Mouse (Mus musculus) embryonic facial prominence, embryonic 14.5 days (tissue): Measurements from ENCODE around the gene Pou1f1. TPM values are rescaled to one million over a fixed set of nuclear protein-coding genes. Genes with fewer than 3 reads are reported as not detected.

Experiments used
- ATAC-seq: fragments of 200-750 bp; cut with Nextera tagmentation; 2 replicates; pipeline ENCODE4 v1.8.0; 2017; ENCODE audit warnings: low read depth, moderate number of reproducible peaks, moderate TSS enrichment
- DNase-seq: peaks from one replicate; pipeline ENCODE4 v3.0.0-alpha.2; 2015; ENCODE audit warnings: low spot score
- H3K27ac ChIP-seq: fragments of 300-500 bp; sonication (generic); replicated peaks from 2 replicates; pipeline ENCODE4 v1.5.1; 2014; ENCODE audit warnings: low read depth, mild to moderate bottlenecking, low read length, moderate library complexity
- H3K27me3 ChIP-seq: fragments of 300-500 bp; sonication (generic); replicated peaks from 2 replicates; pipeline ENCODE4 v1.6.1; 2014; ENCODE audit warnings: low read length; ENCODE audit not compliant: control insufficient read depth, insufficient read depth
- H3K36me3 ChIP-seq: fragments of 300-500 bp; sonication (generic); 2 replicates; pipeline ENCODE4 v1.6.1; 2014; ENCODE audit warnings: low read length, mixed read lengths; ENCODE audit not compliant: control insufficient read depth, insufficient read depth
- H3K4me1 ChIP-seq: fragments of 300-500 bp; sonication (generic); 2 replicates; pipeline ENCODE4 v1.6.1; 2014; ENCODE audit warnings: antibody characterized with exemption, low read length; ENCODE audit not compliant: control insufficient read depth, insufficient read depth
- H3K4me2 ChIP-seq: fragments of 300-500 bp; sonication (generic); 2 replicates; pipeline ENCODE4 v1.6.1; 2014; ENCODE audit warnings: low read depth, mild to moderate bottlenecking, low read length, moderate library complexity, mixed read lengths
- H3K4me3 ChIP-seq: fragments of 300-500 bp; sonication (generic); 2 replicates; pipeline ENCODE4 v1.5.1; 2014; ENCODE audit warnings: low read depth, mild to moderate bottlenecking, low read length
- H3K9ac ChIP-seq: fragments of 300-500 bp; sonication (generic); 2 replicates; pipeline ENCODE4 v1.6.1; 2014; ENCODE audit warnings: low read depth, mild to moderate bottlenecking, low read length, moderate library complexity, mixed read lengths
- H3K9me3 ChIP-seq: fragments of 300-500 bp; sonication (generic); 2 replicates; pipeline ENCODE4 v1.6.1; 2016; ENCODE audit warnings: low read length; ENCODE audit not compliant: control insufficient read depth
- WGBS: fragments of 180-500 bp; shearing (Covaris S2); extraction: QIAGEN DNeasy Blood & Tissue Kit; methylation state at CpG from one replicate; pipeline ENCODE4 v1.1.7; 2014; 5-methylcytosine and 5-hydroxymethylcytosine counted together
- polyA plus RNA-seq: library from polyadenylated mRNA; unstranded; fragments of >200 nt; fragmentation: Nextera tagmentation; extraction: Ambion mirVana; gene quantifications from 2 replicates; pipeline ENCODE4 v1.2.1, GENCODE M21; 2014

The Pou1f1 gene
- 0.92 and 1.3 TPM in 2 replicates for polyA plus RNA-seq

GRCm38 (mm10) chr16:65520211-65520610, at the start of gene Pou1f1:
Gene Pou1f1, plus strand, starts transcription at chr16:65520511.
- Histone ChIP-seq H3K4me3 (no peak within 1 kb of the TSS), H3K4me1 (no peaks in the 10 kb centered on the region), H3K36me3 (no peaks in the 10 kb centered on the region), H3K9ac (no peak within 1 kb of the TSS), H3K4me2 (no peak within 1 kb of the TSS), H3K27me3 (no peaks in the 10 kb centered on the region), H3K27ac (no peak within 1 kb of the TSS), H3K9me3 (no peaks in the 10 kb centered on the region)
- DNase-seq (no peak), ATAC-seq (no peak)
- WGBS, result 80% methylated on average over 6 of the region's 6 CpGs

GRCm38 (mm10) chr16:65470650-65471049, 49.7 kb upstream of the Pou1f1 start:
- peaks cover 4% of the 10 kb centered on the region; the same call in 1 of the 2 replicates for H3K4me1 ChIP-seq
- no peak overlapping the region for H3K9ac ChIP-seq
- WGBS, result 28% methylated on average over 4 of the region's 4 CpGs
- H3K9me3 ChIP-seq, result no peaks in the 10 kb centered on the region
- ATAC-seq (no peak), DNase-seq (peak; percentile 31)
- H3K4me3 ChIP-seq, result no peak overlapping the region
- no peak overlapping the region for H3K27ac ChIP-seq
- no peak overlapping the region for H3K4me2 ChIP-seq
- H3K27me3 ChIP-seq, result no peaks in the 10 kb centered on the region
- no peaks in the 10 kb centered on the region for H3K36me3 ChIP-seq

GRCm38 (mm10) chr16:65472472-65473001, 47.8 kb upstream of the Pou1f1 start:
- peaks cover 4% of the 10 kb centered on the region; the same call in 1 of the 2 replicates for H3K4me1 ChIP-seq
- no peaks in the 10 kb centered on the region for H3K36me3 ChIP-seq
- DNase-seq (peak; percentile 47), ATAC-seq (no peak)
- H3K9me3 ChIP-seq, result no peaks in the 10 kb centered on the region
- H3K4me2 ChIP-seq, result no peak overlapping the region
- H3K27me3 ChIP-seq, result no peaks in the 10 kb centered on the region
- H3K4me3 ChIP-seq, result no peak overlapping the region
- H3K27ac ChIP-seq, result no peak overlapping the region
- H3K9ac ChIP-seq, result no peak overlapping the region
- 19% methylated on average over 5 of the region's 5 CpGs for WGBS

GRCm38 (mm10) chr16:65485726-65486125, 34.6 kb upstream of the Pou1f1 start:
- no peak for ATAC-seq

GRCm38 (mm10) chr16:65496030-65496429, 24.3 kb upstream of the Pou1f1 start:
- Histone ChIP-seq H3K9ac (no peak overlapping the region), H3K27me3 (no peaks in the 10 kb centered on the region), H3K4me3 (no peak overlapping the region), H3K36me3 (no peaks in the 10 kb centered on the region), H3K9me3 (no peaks in the 10 kb centered on the region), H3K4me2 (no peak overlapping the region), H3K27ac (no peak overlapping the region), H3K4me1 (no peaks in the 10 kb centered on the region)
- ATAC-seq (no peak), DNase-seq (no peak)
- WGBS, result 73% methylated on average over 5 of the region's 5 CpGs

More at GRCm38 (mm10) chr16:65485726-65486125, 34.6 kb upstream of the Pou1f1 start:
- H3K4me2 ChIP-seq, result no peak overlapping the region
- H3K4me3 ChIP-seq, result no peak overlapping the region
- no peak for DNase-seq
- H3K9ac ChIP-seq, result no peak overlapping the region
- no peaks in the 10 kb centered on the region for H3K27me3 ChIP-seq
- H3K36me3 ChIP-seq, result no peaks in the 10 kb centered on the region
- H3K9me3 ChIP-seq, result no peaks in the 10 kb centered on the region
- H3K27ac ChIP-seq, result no peak overlapping the region
- no peaks in the 10 kb centered on the region for H3K4me1 ChIP-seq
- WGBS, result 80% methylated on average over 6 of the region's 6 CpGs

GRCm38 (mm10) chr16:65497049-65497448, 23.3 kb upstream of the Pou1f1 start:
- Histone ChIP-seq H3K36me3 (no peaks in the 10 kb centered on the region), H3K9ac (no peak overlapping the region), H3K9me3 (no peaks in the 10 kb centered on the region), H3K27me3 (no peaks in the 10 kb centered on the region), H3K4me3 (no peak overlapping the region), H3K27ac (no peak overlapping the region), H3K4me2 (no peak overlapping the region), H3K4me1 (no peaks in the 10 kb centered on the region)
- WGBS, result 27% methylated on average over 2 of the region's 2 CpGs
- DNase-seq (peak; percentile 62), ATAC-seq (no peak)

- H3K27ac ChIP-seq, result no peak overlapping the region
- H3K4me1 ChIP-seq, result no peaks in the 10 kb centered on the region
- no peak overlapping the region for H3K4me3 ChIP-seq
- no peaks in the 10 kb centered on the region for H3K9me3 ChIP-seq
- 29% methylated on average over 7 of the region's 7 CpGs for WGBS
- H3K36me3 ChIP-seq, result no peaks in the 10 kb centered on the region
- no peak overlapping the region for H3K9ac ChIP-seq
- no peak overlapping the region for H3K4me2 ChIP-seq
- ATAC-seq, result no peak
- H3K27me3 ChIP-seq, result no peaks in the 10 kb centered on the region
- DNase-seq, result no peak
Observed at GRCm38 (mm10) chr16:65514223-65514622, 6.1 kb upstream of the Pou1f1 start.

- Histone ChIP-seq H3K4me2 (no peak overlapping the region), H3K36me3 (no peaks in the 10 kb centered on the region), H3K27ac (no peak overlapping the region), H3K27me3 (no peaks in the 10 kb centered on the region), H3K9me3 (no peaks in the 10 kb centered on the region), H3K4me1 (peaks cover 4% of the 10 kb centered on the region; the same call in 1 of the 2 replicates), H3K4me3 (no peak overlapping the region), H3K9ac (no peak overlapping the region)
- ATAC-seq (no peak), DNase-seq (no peak)
- 90% methylated on average over 2 of the region's 2 CpGs for WGBS
Observed at GRCm38 (mm10) chr16:65526004-65526403, 5.7 kb downstream of the Pou1f1 start.

- Histone ChIP-seq H3K4me3 (no peak overlapping the region), H3K9me3 (no peaks in the 10 kb centered on the region), H3K4me1 (peaks cover 4% of the 10 kb centered on the region; the same call in 1 of the 2 replicates), H3K36me3 (no peaks in the 10 kb centered on the region), H3K27ac (no peak overlapping the region), H3K9ac (no peak overlapping the region), H3K27me3 (no peaks in the 10 kb centered on the region), H3K4me2 (no peak overlapping the region)
- no peak for ATAC-seq
- no peak for DNase-seq
- WGBS, result 82% methylated on average over 5 of the region's 5 CpGs
Observed at GRCm38 (mm10) chr16:65526695-65527094, 6.4 kb downstream of the Pou1f1 start.
